Mouse (Mus musculus) liver, embryonic 14.5 days (tissue): ENCODE results near the gene Rbak.

Experiments used
- CTCF ChIP-seq: IDR thresholded peaks from 2 replicates; pipeline ENCODE4 v1.5.1; 2016; ENCODE audit warnings: antibody characterized with exemption, low read depth, control low read depth
- EP300 ChIP-seq: IDR thresholded peaks from 2 replicates; pipeline ENCODE4 v1.6.1; 2016; ENCODE audit warnings: antibody characterized with exemption, low read depth

DNA sequence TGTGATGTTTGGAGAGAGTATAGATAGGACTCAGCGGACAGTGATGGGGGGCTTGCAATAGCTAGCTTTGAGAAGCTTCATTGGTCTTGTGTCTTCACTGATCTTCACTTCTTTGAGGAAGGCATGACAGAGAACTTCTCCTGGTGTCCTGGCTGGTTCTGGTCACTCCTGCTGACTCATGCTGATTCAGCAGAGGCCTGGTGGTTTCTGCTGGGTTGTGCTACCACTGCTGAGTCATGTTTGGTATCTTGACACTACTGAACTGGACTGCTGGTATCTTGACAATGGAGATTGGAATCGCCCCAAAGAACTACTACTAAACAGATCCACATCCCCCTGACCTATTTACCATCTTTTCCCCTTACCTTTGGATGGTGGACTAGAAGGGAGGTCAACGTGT, 25.0 kb downstream of the Rbak start:
- TF ChIP-seq EP300 (no peak), CTCF (no peak)
